Mouse (Mus musculus) neural tube, embryonic 15.5 days (tissue): ENCODE results near the gene Sphk1. TPM values are rescaled to one million over a fixed set of nuclear protein-coding genes. Genes with fewer than 3 reads are reported as not detected.
"Not testable (repeated sequence)": the region's sequence is repeated elsewhere in the genome, so short reads cannot be mapped to it uniquely, and the experiment has no call there.

ENCODE experiments used
- ATAC-seq: fragments of 200-750 bp; cut with Nextera tagmentation; 2 replicates; pipeline ENCODE4 v1.8.0; 2017; ENCODE audit warnings: mild to moderate bottlenecking, moderate TSS enrichment, moderate library complexity; ENCODE audit not compliant: low FRiP score
- H3K27ac ChIP-seq: fragments of 300-500 bp; sonication (generic); replicated peaks from 2 replicates; pipeline ENCODE4 v1.5.1; 2015; ENCODE audit warnings: mild to moderate bottlenecking, inconsistent platforms
- H3K27me3 ChIP-seq: fragments of 300-500 bp; sonication (generic); replicated peaks from 2 replicates; pipeline ENCODE4 v1.6.1; 2015; ENCODE audit warnings: inconsistent platforms
- H3K36me3 ChIP-seq: fragments of 300-500 bp; sonication (generic); 2 replicates; pipeline ENCODE4 v1.6.1; 2015; ENCODE audit warnings: inconsistent platforms
- H3K4me1 ChIP-seq: fragments of 300-500 bp; sonication (generic); 2 replicates; pipeline ENCODE4 v1.6.1; 2015; ENCODE audit warnings: inconsistent platforms
- H3K4me2 ChIP-seq: fragments of 300-500 bp; sonication (generic); 2 replicates; pipeline ENCODE4 v1.6.1; 2015; ENCODE audit warnings: inconsistent platforms, mild to moderate bottlenecking, moderate library complexity
- H3K4me3 ChIP-seq: fragments of 300-500 bp; sonication (generic); replicated peaks from 2 replicates; pipeline ENCODE4 v1.5.1; 2015; ENCODE audit warnings: mild to moderate bottlenecking, inconsistent platforms
- H3K9ac ChIP-seq: fragments of 300-500 bp; sonication (generic); replicated peaks from 2 replicates; pipeline ENCODE4 v1.6.1; 2015; ENCODE audit warnings: mild to moderate bottlenecking, inconsistent platforms
- H3K9me3 ChIP-seq: fragments of 300-500 bp; sonication (generic); replicated peaks from 2 replicates; pipeline ENCODE4 v1.6.1; 2016; ENCODE audit warnings: inconsistent platforms
- whole genome bisulfite sequencing: fragments of 180-500 bp; shearing (Covaris S2); methylation state at CpG from one replicate; pipeline ENCODE4 v1.1.7; 2015; ENCODE audit warnings: mixed read lengths; 5-methylcytosine and 5-hydroxymethylcytosine counted together
- polyA plus RNA-seq: library from polyadenylated mRNA; unstranded; fragments of >200 nt; fragmentation: Nextera tagmentation; extraction: Ambion mirVana; gene quantifications from 2 replicates; pipeline ENCODE4 v1.2.1, GENCODE M21; 2015

The Sphk1 gene
- polyA plus RNA-seq = 2.8 and 4.5 TPM in 2 replicates

DNA sequence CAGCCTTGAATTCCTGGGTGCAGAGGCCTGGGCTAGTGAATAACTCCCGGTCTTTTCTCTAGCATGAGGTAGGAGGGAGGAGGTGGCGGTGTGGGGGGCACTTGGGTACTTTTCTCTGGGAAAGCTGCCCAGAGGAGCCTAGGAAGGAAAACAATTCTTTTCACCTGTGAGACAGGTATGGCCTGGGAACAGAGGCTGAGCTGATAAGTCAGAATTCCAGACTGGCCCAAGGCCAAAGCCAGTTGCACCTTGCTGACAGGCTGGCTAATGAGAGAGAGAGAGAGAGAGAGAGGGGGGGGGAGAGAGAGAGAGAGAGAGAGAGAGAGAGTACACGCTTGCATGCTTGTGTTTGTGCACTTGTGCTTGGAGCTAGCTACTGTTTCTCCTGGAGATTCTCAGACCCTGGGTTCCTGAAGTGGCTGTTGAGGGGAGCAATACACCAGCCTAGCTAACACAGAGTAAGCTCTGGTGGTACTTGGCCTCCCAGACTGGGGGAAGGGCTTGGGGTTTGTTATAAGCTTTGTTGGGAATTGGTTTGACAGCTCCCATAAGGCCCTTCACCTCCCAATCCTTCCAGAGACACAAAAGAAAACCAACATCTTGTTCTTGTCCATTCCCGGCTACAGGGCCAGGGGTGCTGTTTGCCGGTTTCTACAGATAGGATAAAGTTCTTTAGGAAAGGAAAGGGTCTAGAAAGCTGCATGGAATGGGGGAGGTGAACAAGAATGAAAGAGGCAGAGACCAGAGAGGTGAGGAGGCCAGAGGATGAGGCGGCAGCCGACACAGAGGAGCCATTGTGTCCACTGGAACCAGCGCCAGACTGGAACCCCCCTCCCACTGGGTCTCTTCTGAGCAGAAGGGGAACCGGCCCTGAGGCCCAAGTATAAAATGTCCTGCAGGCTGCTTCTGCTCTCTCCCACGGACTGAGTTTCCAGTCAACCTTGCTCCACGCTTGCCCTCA is at the start of gene Sphk1:
Sphk1 (plus strand) TSS at position 739 of the 961 bp plus-strand sequence.
- H3K4me2 ChIP-seq = peak within 1 kb of the TSS; percentile 95
- 34% methylated on average over 11 of the region's 11 CpGs for WGBS
- peaks cover 41% of the 10 kb centered on the region for H3K4me1 ChIP-seq
- no peak for ATAC-seq
- no peaks in the 10 kb centered on the region for H3K9me3 ChIP-seq
- H3K4me3 ChIP-seq = peak within 1 kb of the TSS; percentile 45
- no peaks in the 10 kb centered on the region for H3K36me3 ChIP-seq
- H3K9ac ChIP-seq = peak within 1 kb of the TSS; percentile 24; the same call in 1 of the 2 replicates
- peaks cover 56% of the 10 kb centered on the region for H3K27me3 ChIP-seq
- H3K27ac ChIP-seq = no peak within 1 kb of the TSS

DNA sequence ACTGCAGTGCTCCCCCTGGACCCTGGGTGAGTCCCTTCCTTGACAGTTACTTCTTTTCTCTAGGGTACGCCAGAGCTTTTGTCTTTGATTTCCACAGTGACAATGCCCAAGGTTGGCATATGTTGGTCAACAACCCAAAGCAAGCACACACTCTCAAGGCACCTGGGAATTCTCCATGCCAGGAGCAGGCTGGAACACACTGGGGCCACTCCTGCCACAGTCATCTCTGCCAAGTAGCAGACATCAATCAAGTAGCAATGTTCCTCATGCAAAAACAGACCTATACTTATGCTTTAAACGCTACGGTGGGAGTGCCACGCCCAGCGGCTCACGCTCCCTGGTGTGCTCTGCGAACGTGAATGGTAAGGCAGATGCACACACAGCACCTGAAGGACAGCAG is 49.8 kb upstream of the Sphk1 start:
- Histone ChIP-seq H3K4me3 (no peak overlapping the region), H3K4me1 (no peaks in the 10 kb centered on the region), H3K4me2 (no peak overlapping the region), H3K27ac (no peak overlapping the region), H3K36me3 (peaks cover 95% of the 10 kb centered on the region), H3K9me3 (no peaks in the 10 kb centered on the region), H3K9ac (no peak overlapping the region), H3K27me3 (no peaks in the 10 kb centered on the region)
- 92% methylated on average over 8 of the region's 8 CpGs for WGBS
- no peak for ATAC-seq

DNA sequence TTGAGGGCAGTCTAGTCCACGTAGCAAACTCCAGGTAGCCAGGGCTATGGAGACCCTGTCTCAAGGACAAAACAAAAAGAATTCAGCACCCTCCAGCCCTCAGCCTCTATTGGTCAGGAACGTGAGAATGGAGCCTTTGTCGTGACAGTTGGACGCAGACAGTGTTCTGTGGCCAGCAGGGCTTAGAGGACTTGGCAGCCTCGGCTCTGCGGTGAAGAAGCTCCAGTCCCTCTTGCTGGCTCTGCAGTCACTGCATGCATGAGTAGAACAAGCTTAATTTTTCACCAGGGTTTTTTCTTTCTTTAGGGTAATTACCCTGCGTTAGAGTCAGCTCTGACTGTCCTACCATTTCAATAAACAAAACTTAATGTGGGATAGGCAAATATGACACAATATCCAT is 48.9 kb upstream of the Sphk1 start:
- Histone ChIP-seq H3K4me3 (no peak overlapping the region), H3K27me3 (no peaks in the 10 kb centered on the region), H3K4me2 (no peak overlapping the region), H3K9me3 (no peaks in the 10 kb centered on the region), H3K9ac (no peak overlapping the region), H3K36me3 (peaks cover 93% of the 10 kb centered on the region), H3K27ac (no peak overlapping the region), H3K4me1 (no peaks in the 10 kb centered on the region)
- WGBS = 86% methylated on average over 7 of the region's 7 CpGs
- ATAC-seq = no peak

DNA sequence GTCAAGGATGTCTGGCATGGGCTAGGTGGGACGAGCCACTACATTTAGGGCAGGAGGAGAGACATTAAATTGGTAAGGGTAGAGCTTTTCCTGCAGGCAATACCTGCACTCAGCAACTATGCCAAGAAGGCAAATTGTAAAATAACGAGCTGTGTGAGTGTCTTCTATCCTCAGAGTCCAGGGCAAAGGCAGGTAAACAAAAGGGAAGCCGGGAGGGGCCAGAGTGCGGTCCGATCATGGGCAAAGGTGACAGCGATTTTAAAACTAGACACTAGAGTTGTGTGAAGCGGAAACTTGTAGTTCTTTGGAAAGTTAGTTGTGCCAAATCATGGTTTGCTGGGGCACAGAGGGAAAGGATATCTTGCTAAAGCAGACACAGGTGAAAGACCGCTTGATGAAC is 46.5 kb upstream of the Sphk1 start:
- Histone ChIP-seq H3K27ac (no peak overlapping the region), H3K9me3 (no peaks in the 10 kb centered on the region), H3K4me3 (no peak overlapping the region), H3K27me3 (no peaks in the 10 kb centered on the region), H3K36me3 (peaks cover 76% of the 10 kb centered on the region), H3K4me1 (peaks cover 16% of the 10 kb centered on the region), H3K4me2 (no peak overlapping the region), H3K9ac (no peak overlapping the region)
- WGBS = 94% methylated on average over 8 of the region's 8 CpGs
- ATAC-seq = no peak

DNA sequence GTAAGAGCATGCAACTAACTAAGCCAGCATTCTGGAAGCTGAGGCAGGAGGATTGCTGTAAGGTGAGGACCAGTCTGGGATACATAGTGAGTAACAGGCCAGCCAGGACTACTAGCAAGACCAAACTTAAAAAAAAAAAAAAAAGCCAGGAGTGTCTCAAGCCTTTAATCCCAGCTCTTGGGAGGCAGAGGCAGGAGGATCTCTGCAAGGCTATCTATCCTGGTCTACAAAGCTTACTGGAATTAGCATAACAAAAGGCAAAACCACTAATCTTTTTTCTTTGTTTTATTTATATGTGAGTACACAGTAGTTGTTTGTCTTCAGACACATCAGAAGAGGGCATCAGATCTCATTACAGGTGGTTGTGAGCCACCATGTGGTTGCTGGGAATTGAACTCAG is 42.5 kb upstream of the Sphk1 start:
- ATAC-seq = no peak
- no peak overlapping the region for H3K4me2 ChIP-seq

DNA sequence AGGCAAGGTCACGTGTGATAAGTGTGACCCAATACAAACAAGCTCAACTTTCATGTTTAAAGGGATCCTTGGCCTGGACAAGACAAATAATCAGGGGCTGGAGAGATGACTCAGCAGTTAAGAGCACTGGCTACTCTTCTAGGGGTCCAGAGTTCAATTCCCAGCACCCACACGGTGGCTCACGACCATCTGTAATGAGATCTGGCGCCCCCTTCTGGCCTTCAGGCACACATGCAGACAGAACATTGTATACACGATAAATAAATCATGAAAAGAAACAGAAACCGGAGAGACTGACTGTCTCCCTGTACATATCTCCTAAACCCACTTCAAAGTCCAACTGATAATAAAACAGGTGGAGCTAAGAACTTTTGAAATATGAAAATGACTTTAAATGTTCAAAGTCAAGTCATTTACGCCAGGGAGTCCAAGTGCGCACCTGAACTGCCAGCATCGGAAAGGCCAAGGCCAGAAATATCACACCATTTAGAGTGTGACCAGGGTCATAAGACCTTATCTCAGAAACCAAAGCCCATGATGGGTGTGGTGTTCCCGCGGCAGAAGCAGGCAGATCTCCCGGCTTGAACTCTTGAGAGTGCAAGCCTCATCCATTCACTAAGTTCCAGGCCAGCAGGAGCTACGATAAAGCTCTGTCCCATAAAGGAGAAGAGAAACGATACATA is 41.9 kb upstream of the Sphk1 start:
- Histone ChIP-seq H3K4me3 (peak overlapping the region; percentile 99), H3K9me3 (no peaks in the 10 kb centered on the region), H3K4me2 (peak overlapping the region; percentile 73), H3K36me3 (peaks cover 33% of the 10 kb centered on the region), H3K27ac (no peak overlapping the region), H3K27me3 (no peaks in the 10 kb centered on the region), H3K9ac (peak overlapping the region; percentile 96; the same call in 1 of the 2 replicates), H3K4me1 (peaks cover 23% of the 10 kb centered on the region)
- ATAC-seq = no peak
- WGBS = 74% methylated on average over 14 of the region's 14 CpGs

More for the DNA sequence above, 42.5 kb upstream of the Sphk1 start:
- peaks cover 23% of the 10 kb centered on the region for H3K4me1 ChIP-seq
- no peak overlapping the region for H3K4me3 ChIP-seq
- no peaks in the 10 kb centered on the region for H3K27me3 ChIP-seq
- no peak overlapping the region for H3K27ac ChIP-seq
- H3K9me3 ChIP-seq = no peaks in the 10 kb centered on the region
- H3K36me3 ChIP-seq = peaks cover 39% of the 10 kb centered on the region
- H3K9ac ChIP-seq = no peak overlapping the region

DNA sequence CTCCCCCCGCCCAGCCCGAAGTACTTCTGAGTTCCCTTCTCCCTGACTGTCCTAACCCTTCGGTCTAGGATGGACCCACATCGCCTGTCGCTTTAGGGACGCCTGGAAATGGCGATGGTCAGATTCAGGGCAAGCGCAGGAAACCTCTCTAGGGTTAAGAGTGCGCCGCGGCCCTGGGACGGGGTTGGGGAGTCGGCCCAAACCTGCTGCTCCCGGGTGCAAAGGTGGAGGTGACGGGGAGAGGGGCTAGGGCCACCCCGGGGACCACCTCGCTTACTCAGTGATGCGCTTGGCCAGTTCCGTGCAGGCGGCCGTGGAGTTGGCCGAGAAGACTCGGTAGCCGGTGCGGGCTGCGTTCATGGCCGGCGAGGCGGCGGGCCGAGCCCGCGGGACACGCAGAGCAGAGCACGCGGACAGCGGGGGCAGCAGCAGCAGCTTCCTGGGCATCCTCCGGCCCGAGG is 40.9 kb upstream of the Sphk1 start:
- Histone ChIP-seq H3K36me3 (peaks cover 25% of the 10 kb centered on the region), H3K9ac (peak overlapping the region; percentile 96), H3K4me2 (peak overlapping the region; percentile 73), H3K4me3 (peak overlapping the region; percentile 99), H3K27me3 (no peaks in the 10 kb centered on the region), H3K27ac (peak overlapping the region; percentile 92), H3K9me3 (no peaks in the 10 kb centered on the region), H3K4me1 (peaks cover 28% of the 10 kb centered on the region)
- under 1% methylated on average over 39 of the region's 39 CpGs for WGBS
- ATAC-seq = peak; percentile 61

DNA sequence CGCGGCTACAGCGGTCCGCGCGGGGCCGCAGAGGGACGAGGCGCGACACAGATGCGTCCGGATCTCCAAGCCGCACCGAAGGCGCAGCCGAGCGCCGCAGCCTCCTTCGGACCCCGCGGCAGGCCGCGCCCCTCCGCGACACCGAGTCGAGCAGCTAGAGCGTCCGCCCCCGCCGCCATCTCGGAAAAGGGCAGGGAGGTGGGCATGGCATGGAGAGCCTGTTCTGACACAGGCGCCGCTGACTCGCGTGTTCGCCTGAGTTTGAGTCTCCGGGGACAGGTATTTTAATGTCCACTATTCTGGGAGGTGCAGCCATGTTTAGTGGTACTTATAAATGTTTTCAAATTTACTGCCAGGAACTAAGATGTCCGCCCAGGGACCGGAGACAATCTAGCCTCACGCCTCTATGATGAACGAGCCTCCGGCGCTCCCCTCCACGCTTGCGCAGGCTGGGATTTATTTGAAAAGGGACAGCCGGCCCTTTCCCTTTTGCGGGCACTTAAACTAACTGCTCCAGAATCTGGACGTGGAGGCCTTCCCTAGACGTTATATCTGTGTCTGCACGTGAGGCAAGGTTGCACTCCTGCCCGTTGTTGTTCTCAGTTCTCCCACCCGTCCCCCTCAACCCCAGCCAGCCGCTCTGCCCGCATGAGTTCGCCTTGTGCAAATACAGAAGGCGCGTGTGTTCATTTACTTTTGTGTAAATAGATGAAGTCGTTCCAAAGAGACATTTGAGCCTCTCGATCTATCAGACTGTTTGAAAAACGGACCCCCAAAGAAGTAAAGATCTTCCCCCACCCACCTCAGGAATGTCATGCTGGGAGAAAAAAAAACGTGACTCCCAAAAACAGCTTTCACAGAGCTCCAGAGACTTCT is 40.3 kb upstream of the Sphk1 start:
- Histone ChIP-seq H3K27me3 (no peaks in the 10 kb centered on the region), H3K9ac (peak overlapping the region; percentile 96), H3K27ac (peak overlapping the region; percentile 92), H3K36me3 (peaks cover 18% of the 10 kb centered on the region), H3K4me2 (peak overlapping the region; percentile 73), H3K4me3 (peak overlapping the region; percentile 99), H3K9me3 (no peaks in the 10 kb centered on the region), H3K4me1 (peaks cover 32% of the 10 kb centered on the region)
- under 1% methylated on average over 62 of the region's 62 CpGs for WGBS
- peak; percentile 93 for ATAC-seq

DNA sequence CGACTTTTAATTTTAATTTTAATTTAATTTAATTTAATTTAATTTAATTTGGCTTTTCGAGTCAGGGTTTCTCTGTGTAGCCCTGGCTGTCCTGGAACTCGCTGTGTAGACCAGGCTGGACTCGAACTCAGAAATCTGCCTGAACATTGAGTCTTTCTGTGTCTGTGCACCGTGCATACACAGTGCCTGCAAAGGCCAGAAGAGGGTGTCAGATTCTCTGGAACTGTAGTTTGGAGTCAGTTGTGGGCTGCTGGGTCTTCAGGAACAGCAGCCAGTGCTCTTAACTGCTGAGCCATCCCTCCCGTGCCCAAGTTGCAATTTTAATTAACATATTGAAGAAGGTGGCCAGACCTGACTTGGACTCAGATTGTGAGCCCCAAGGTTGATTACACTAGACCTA is 39.4 kb upstream of the Sphk1 start:
- Histone ChIP-seq H3K4me1 (peaks cover 32% of the 10 kb centered on the region), H3K27me3 (no peaks in the 10 kb centered on the region), H3K27ac (no peak overlapping the region), H3K4me3 (no peak overlapping the region), H3K9ac (no peak overlapping the region), H3K36me3 (peaks cover 11% of the 10 kb centered on the region; the same call in 1 of the 2 replicates), H3K9me3 (no peaks in the 10 kb centered on the region), H3K4me2 (peak overlapping the region; percentile 73)
- WGBS = 70% methylated on average over 6 of the region's 6 CpGs
- ATAC-seq = no peak

DNA sequence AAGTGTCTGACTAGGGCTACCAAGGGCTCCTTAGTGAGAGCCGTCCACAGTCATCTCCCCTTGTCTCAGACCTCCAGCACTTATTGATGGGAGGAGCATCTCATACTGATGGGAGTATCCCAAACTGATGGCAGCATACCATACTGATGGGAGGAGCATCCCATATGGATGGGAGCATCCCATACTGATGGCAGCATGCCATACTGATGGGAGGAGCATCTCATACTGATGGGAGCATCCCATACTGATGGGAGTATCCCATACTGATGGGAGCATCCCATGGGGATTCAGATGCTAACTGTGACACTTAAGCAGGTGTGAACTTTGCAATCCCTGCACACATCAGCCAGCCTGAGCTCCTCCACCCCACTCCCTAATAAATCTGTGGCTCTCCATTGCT is 38.2 kb upstream of the Sphk1 start:
- H3K4me1 ChIP-seq = peaks cover 32% of the 10 kb centered on the region
- not testable (repeated sequence) for H3K36me3 ChIP-seq, H3K27ac ChIP-seq, ATAC-seq, H3K27me3 ChIP-seq, H3K4me2 ChIP-seq, H3K9me3 ChIP-seq, H3K9ac ChIP-seq, H3K4me3 ChIP-seq
- WGBS = 91% methylated on average over 1 of the region's 1 CpGs

DNA sequence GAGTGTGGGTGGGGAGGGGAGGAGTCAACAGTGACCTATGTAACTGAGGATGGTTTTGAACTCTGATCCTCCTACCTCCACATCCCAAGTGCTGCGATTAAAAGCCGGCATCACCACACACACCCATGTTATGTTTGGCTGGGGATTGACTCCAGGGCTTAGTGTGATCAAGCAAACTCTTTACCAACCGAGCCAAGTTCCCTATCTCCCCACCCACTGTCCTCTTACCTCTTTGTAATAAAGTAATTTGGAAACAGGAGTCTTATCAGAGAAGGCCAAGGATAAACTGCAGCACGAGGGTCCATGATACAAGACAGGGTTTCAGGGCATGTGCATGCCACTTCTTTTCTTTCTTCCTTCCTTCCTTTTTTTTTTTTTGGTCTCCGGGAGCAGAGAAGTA is 37.5 kb upstream of the Sphk1 start:
- H3K36me3 ChIP-seq = no peaks in the 10 kb centered on the region
- no peaks in the 10 kb centered on the region for H3K9me3 ChIP-seq
- H3K27me3 ChIP-seq = no peaks in the 10 kb centered on the region
- no peak overlapping the region for H3K4me2 ChIP-seq
- no peak for ATAC-seq
- no peak overlapping the region for H3K9ac ChIP-seq
- 89% methylated on average over 5 of the region's 5 CpGs for WGBS
- H3K4me1 ChIP-seq = peaks cover 26% of the 10 kb centered on the region
- no peak overlapping the region for H3K4me3 ChIP-seq
- H3K27ac ChIP-seq = no peak overlapping the region
